Mouse (Mus musculus): ENCODE results near the gene Hdac7.

DNA sequence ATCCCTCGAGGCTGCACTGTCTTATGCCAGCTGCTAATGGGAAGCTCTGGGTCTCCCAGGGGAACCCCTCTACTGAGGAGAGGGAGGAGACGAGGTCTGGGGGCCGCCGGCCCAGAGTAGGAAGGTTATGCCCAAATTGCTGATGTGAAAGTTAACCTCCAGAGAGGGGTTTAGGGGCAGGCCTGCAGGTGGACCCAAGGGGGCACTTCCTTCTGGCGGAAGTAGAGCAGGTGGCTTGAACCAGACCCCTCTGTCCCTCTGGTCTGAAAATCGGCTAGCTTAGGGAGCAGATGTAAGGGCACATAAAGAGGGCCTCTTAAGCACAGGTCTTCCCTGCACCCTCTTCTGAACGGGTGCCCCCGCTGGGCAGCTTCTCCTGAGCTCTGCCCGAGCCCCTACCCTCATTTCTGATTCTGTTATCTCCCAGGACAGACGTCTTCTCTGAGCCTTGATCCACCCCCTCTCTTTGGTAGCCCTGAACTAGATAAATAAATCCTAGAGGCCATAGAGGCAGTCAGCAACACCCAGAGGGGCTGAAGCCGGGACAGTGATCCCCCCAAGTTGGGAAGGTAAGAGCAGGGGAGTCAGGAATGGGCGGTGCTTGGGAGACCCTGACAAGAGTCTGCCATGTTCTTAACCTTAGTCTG, 18.2 kb downstream of the Hdac7 start:
- TF ChIP-seq CTCF (IDR thresholded peaks at IDR 0.05; ENCODE audit: extremely low read depth, insufficient read length, insufficient replicate concordance, low read depth, low read length) (no peak), POLR2A (IDR thresholded peaks at IDR 0.05; ENCODE audit: low read depth, low read length) (no peak)

Data from small intestine, adult 2 months (tissue).